Mouse (Mus musculus) brain, embryonic 14.5 days (tissue): ENCODE data around the gene Il27ra. TPM values are rescaled to one million over a fixed set of nuclear protein-coding genes. Genes with fewer than 3 reads are reported as not detected.

Experiments
- DNase-seq: peaks from one replicate; pipeline ENCODE4 v3.0.0-alpha.2; 2011; ENCODE audit warnings: low read depth
- CTCF ChIP-seq: fragments of 200-500 bp; IDR thresholded peaks from 2 replicates; pipeline ENCODE4 v1.5.1; 2012; ENCODE audit warnings: inconsistent platforms, mild to moderate bottlenecking, moderate library complexity, borderline replicate concordance; ENCODE audit not compliant: insufficient read depth, insufficient read length; ENCODE audit errors: extremely low read depth
- POLR2A ChIP-seq: fragments of 200-500 bp; IDR thresholded peaks from 2 replicates; pipeline ENCODE4 v1.6.1; 2012; ENCODE audit warnings: mild to moderate bottlenecking, inconsistent platforms, borderline replicate concordance; ENCODE audit not compliant: poor library complexity, insufficient read depth, insufficient read length, severe bottlenecking; ENCODE audit errors: extremely low read depth
- polyA plus RNA-seq: library from polyadenylated mRNA; depleted of rRNA; stranded (reverse); fragments of >200 nt; gene quantifications from 2 replicates; pipeline ENCODE4 v1.2.3, GENCODE M21; 2012

The Il27ra gene
- polyA plus RNA-seq, 1 experiment: 0.48 TPM

- DNase-seq: no peak
- TF ChIP-seq CTCF: no peak
- TF ChIP-seq POLR2A: no peak
These were observed 22.6 kb upstream of the Il27ra start, which contains the start of gene Gm10643 for GRCm38 (mm10) chr8:84065037-84065436. Gene Gm10643, minus strand, starts transcription at chr8:84065137.

GRCm38 (mm10) chr8:84063861-84064610 is 21.6 kb upstream of the Il27ra start:
- no peak for DNase-seq
- TF ChIP-seq POLR2A (no peak), CTCF (no peak)

GRCm38 (mm10) chr8:84060245-84060644 is 17.9 kb upstream of the Il27ra start:
- TF ChIP-seq POLR2A (no peak), CTCF (no peak)

GRCm38 (mm10) chr8:84059226-84059625 is 16.8 kb upstream of the Il27ra start:
- no peak for DNase-seq
- no peak for TF ChIP-seq POLR2A
- no peak for TF ChIP-seq CTCF

More at GRCm38 (mm10) chr8:84060245-84060644, 17.9 kb upstream of the Il27ra start:
- DNase-seq: no peak

GRCm38 (mm10) chr8:84057827-84058226 is 15.4 kb upstream of the Il27ra start:
- DNase-seq: no peak
- TF ChIP-seq POLR2A (no peak), CTCF (no peak)

- no peak for TF ChIP-seq CTCF
- no peak for TF ChIP-seq POLR2A
- no peak for DNase-seq
These were observed 10.8 kb upstream of the Il27ra start for GRCm38 (mm10) chr8:84053229-84053628.

GRCm38 (mm10) chr8:84052746-84053145 is 10.4 kb upstream of the Il27ra start:
- DNase-seq: no peak
- TF ChIP-seq POLR2A: no peak
- TF ChIP-seq CTCF: no peak

GRCm38 (mm10) chr8:84048171-84048570 is 5.8 kb upstream of the Il27ra start:
- DNase-seq: no peak
- TF ChIP-seq CTCF (no peak), POLR2A (no peak)

GRCm38 (mm10) chr8:84046505-84046904 is 4.1 kb upstream of the Il27ra start:
- TF ChIP-seq POLR2A (no peak), CTCF (no peak)
- no peak for DNase-seq

GRCm38 (mm10) chr8:84044900-84045299 is 2.5 kb upstream of the Il27ra start, which contains the start of gene Rln3:
Gene Rln3, minus strand, starts transcription at chr8:84045000.
- TF ChIP-seq POLR2A (no peak), CTCF (no peak)
- no peak for DNase-seq

GRCm38 (mm10) chr8:84044103-84044502 is 1.7 kb upstream of the Il27ra start:
- TF ChIP-seq CTCF: no peak
- TF ChIP-seq POLR2A: no peak
- DNase-seq: no peak

- peak; percentile 25 for DNase-seq
- no peak for TF ChIP-seq CTCF
- no peak for TF ChIP-seq POLR2A
These were observed 556 bp upstream of the Il27ra start for GRCm38 (mm10) chr8:84042948-84043342.

- TF ChIP-seq CTCF: peak; percentile 86
- TF ChIP-seq POLR2A: no peak
- DNase-seq: peak; percentile 90
These were observed 3.3 kb downstream of the Il27ra start for GRCm38 (mm10) chr8:84039050-84039449.

- no peak for DNase-seq
- TF ChIP-seq CTCF: no peak
- TF ChIP-seq POLR2A: no peak
These were observed 4.4 kb downstream of the Il27ra start for GRCm38 (mm10) chr8:84038015-84038414.
